Mouse (Mus musculus): ENCODE measurements around the gene Myo19. TPM values are rescaled to one million over a fixed set of nuclear protein-coding genes. Genes with fewer than 3 reads are reported as not detected.

Gene Myo19
- polyA plus RNA-seq, 1 experiment from 2014 or later: 3.4 TPM

DNA sequence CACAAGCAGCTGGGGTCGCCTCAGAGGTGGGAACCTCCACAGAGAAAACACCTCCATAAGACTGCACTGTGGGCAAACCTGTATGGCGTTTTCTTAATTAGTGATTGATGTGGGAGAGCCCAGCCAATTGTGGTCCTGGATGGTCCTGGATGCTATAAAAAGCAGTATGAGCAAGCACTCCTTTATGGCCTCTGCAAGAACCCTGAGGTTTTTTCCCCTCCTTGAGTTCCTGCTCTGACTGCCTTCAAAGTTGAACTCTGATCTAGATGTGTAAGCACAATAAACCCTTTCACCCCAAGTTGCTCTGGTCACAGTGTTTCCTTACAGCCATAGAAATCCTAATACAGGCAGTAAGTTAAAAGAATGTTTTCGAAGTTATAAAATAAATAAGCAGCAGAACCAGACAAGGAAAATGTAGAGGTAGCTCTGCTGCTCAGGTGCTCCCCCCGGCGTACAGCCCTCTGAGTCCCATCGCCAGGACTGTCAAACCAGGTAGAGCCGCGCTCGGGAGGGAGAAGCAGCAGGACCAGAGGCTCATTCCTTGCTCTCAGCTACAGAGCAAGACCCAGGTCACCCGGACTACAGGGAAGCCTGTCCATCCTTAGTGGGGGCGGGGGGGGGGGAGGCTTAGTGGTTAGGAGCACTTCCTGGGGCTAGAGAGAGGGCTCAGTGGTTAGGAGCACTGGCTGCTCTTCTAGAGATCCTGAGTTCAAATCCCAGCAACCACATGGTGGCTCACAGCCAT, 7.0 kb downstream of the Myo19 start:
- 79% methylated on average over 11 of the region's 11 CpGs for WGBS (ENCODE audit: insufficient replicate concordance)
- H3K4me2 ChIP-seq: no peak overlapping the region
- no peaks in the 10 kb centered on the region for H3K9me3 ChIP-seq (replicated peaks)
- H3K27ac ChIP-seq (replicated peaks): no peak overlapping the region
- no peak overlapping the region for H3K9ac ChIP-seq
- no peaks in the 10 kb centered on the region for H3K27me3 ChIP-seq
- ATAC-seq (ENCODE audit: insufficient read depth): no peak
- no peaks in the 10 kb centered on the region for H3K4me1 ChIP-seq (replicated peaks)
- H3K4me3 ChIP-seq (replicated peaks): no peak overlapping the region
- peaks cover 67% of the 10 kb centered on the region for H3K36me3 ChIP-seq (replicated peaks)

DNA sequence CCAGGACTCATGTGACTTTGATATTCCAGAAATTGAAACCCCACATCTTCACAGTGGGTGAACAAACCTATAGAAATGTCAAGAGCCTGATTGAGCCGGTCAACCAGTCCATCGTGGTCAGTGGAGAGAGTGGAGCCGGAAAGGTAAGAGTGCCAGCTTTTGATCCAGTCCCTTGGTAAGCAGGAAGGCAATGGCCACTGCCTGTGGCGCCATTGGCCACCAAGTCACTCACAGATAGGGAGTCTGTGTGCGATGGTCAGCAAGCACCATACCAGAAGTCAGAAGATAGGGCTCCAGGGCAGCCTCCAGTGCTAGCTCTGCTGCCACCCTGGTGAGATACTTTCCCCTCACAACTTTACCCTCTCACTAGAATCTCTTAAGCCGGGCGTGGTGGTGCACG, 8.1 kb downstream of the Myo19 start:
- Histone ChIP-seq H3K27ac (replicated peaks) (no peak overlapping the region), H3K4me1 (replicated peaks) (no peaks in the 10 kb centered on the region), H3K4me3 (replicated peaks) (no peak overlapping the region), H3K4me2 (no peak overlapping the region), H3K36me3 (replicated peaks) (peaks cover 72% of the 10 kb centered on the region), H3K27me3 (no peaks in the 10 kb centered on the region), H3K9me3 (replicated peaks) (no peaks in the 10 kb centered on the region), H3K9ac (no peak overlapping the region)
- WGBS (ENCODE audit: insufficient replicate concordance): 86% methylated on average over 8 of the region's 8 CpGs
- no peak for ATAC-seq (ENCODE audit: insufficient read depth)

DNA sequence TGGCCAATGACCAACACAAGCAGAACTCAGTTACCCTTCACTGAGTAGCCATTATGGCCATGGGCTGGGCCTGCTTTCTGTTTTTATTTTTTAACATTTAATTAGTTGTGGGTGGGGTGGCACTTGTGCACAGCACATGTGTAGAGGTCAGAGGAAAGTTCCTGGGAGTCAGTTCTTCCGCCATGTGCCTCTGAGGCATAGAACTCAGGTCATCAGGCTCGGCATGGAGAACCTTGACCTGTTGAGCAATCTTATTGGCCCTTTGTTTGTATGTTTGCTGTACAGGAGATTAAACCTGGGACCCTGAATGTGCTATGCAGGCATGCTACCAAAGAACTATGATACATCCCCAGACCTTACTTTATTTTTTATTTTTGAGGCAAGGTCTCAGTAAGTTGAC, 9.5 kb downstream of the Myo19 start:
- no peak for ATAC-seq (ENCODE audit: insufficient read depth)
- Histone ChIP-seq H3K9ac (no peak overlapping the region), H3K27ac (replicated peaks) (no peak overlapping the region), H3K27me3 (no peaks in the 10 kb centered on the region), H3K4me3 (replicated peaks) (no peak overlapping the region), H3K36me3 (replicated peaks) (peaks cover 69% of the 10 kb centered on the region), H3K9me3 (replicated peaks) (no peaks in the 10 kb centered on the region), H3K4me1 (replicated peaks) (no peaks in the 10 kb centered on the region), H3K4me2 (no peak overlapping the region)
- WGBS (ENCODE audit: insufficient replicate concordance): 80% methylated on average over 2 of the region's 2 CpGs

DNA sequence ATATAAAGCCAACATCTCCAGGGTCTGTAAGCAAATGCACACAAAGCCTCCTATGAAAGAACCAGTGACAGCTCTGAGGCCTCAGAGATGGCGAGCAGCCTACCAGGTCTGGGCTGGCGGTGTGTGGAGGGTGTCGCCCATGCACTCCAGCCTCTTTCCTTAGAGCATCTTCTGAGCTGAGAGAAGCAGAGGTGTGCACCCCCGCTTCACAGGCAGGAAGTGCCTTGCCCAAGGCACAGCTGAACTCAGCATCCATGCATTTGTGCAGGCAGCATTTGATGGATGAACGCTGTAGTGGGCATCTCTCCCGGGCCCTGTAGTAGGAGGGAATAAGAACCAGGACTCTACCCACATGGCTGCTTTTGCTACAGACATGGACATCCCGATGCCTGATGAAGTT, 11.8 kb downstream of the Myo19 start:
- Histone ChIP-seq H3K4me3 (replicated peaks) (no peak overlapping the region), H3K36me3 (replicated peaks) (peaks cover 71% of the 10 kb centered on the region), H3K9ac (no peak overlapping the region), H3K9me3 (replicated peaks) (no peaks in the 10 kb centered on the region), H3K4me2 (no peak overlapping the region), H3K4me1 (replicated peaks) (no peaks in the 10 kb centered on the region), H3K27me3 (no peaks in the 10 kb centered on the region), H3K27ac (replicated peaks) (no peak overlapping the region)
- WGBS (ENCODE audit: insufficient replicate concordance): 80% methylated on average over 7 of the region's 7 CpGs
- ATAC-seq (ENCODE audit: insufficient read depth): no peak

DNA sequence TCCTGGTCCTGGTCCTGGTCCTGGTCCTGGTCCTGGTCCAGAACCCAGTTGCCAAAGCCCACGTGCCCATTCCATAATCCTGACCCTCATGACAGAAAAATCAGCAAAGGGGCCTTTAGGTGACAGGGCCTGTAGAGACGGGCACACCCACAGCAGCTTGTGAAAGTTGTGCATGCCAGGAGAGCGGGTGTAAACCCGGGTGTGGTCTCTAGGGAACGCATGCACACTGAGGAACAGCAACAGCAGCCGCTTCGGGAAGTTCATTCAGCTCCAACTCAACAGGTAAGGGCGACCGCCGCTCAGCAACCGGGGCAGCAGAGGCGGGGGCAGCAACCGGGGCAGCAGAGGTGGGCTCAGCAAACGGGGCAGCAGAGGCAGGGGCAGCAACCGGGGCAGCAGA, 13.2 kb downstream of the Myo19 start:
- Histone ChIP-seq H3K4me3 (replicated peaks) (no peak overlapping the region), H3K36me3 (replicated peaks) (peaks cover 71% of the 10 kb centered on the region), H3K27me3 (no peaks in the 10 kb centered on the region), H3K4me1 (replicated peaks) (no peaks in the 10 kb centered on the region), H3K9ac (no peak overlapping the region), H3K9me3 (replicated peaks) (no peaks in the 10 kb centered on the region), H3K4me2 (no peak overlapping the region), H3K27ac (replicated peaks) (no peak overlapping the region)
- no peak for ATAC-seq (ENCODE audit: insufficient read depth)
- 84% methylated on average over 15 of the region's 15 CpGs for WGBS (ENCODE audit: insufficient replicate concordance)

DNA sequence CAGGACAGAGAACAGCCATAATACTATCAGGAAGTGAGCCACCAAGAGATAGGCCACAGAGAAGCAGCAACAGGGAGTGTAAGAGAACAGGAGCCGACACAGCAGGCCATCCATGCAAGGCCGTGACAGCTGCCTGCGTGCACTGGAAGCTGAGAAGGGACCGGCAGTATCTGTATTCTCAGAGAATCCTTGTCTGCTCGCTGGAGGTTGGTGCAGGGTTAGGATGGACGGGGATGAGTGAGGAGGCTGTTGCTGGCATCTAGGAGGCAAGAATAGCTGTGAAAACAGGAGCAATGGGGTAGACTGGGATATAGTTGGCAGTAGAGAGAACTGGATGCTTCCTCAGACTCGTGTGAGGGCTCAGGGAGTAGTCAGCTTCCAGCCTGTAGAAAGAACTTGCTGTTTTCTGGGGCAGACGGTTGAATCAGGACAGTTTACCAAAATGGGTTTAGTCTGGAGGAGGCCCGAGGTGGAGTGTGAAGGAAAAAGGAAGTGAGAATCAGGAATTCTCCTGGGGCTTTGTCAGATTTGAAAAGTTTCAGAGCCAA, 24.7 kb downstream of the Myo19 start:
- no peak overlapping the region for H3K4me3 ChIP-seq (replicated peaks)
- no peak overlapping the region for H3K9ac ChIP-seq
- H3K9me3 ChIP-seq (replicated peaks): no peaks in the 10 kb centered on the region
- WGBS (ENCODE audit: insufficient replicate concordance): 73% methylated on average over 9 of the region's 9 CpGs
- H3K4me2 ChIP-seq: no peak overlapping the region
- no peaks in the 10 kb centered on the region for H3K27me3 ChIP-seq
- peaks cover 93% of the 10 kb centered on the region for H3K36me3 ChIP-seq (replicated peaks)
- no peak overlapping the region for H3K27ac ChIP-seq (replicated peaks)
- ATAC-seq (ENCODE audit: insufficient read depth): no peak
- no peaks in the 10 kb centered on the region for H3K4me1 ChIP-seq (replicated peaks)

DNA sequence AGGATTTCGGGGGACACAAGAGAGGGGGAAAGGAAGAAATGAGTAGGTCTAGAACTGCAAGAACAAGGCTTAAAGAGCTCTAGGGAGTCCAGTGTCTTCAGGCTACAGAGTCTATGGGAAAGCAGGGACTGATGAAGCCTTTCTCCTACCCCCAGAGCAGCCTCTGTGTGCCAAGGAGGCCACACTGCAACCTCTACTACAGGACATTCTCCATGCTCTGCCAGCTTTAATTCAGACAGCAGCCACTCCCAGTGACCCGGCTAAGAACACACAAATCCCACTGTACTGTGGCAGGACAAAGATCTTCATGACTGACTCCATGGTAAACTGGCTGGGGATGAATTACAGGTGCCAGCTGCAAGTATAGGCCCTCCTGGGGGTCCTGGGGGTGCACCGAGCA, 27.1 kb downstream of the Myo19 start:
- no peak overlapping the region for H3K9ac ChIP-seq
- WGBS (ENCODE audit: insufficient replicate concordance): 64% methylated on average over 3 of the region's 3 CpGs
- ATAC-seq (ENCODE audit: insufficient read depth): no peak
- H3K9me3 ChIP-seq (replicated peaks): no peaks in the 10 kb centered on the region
- no peaks in the 10 kb centered on the region for H3K27me3 ChIP-seq
- H3K27ac ChIP-seq (replicated peaks): no peak overlapping the region
- H3K4me2 ChIP-seq: no peak overlapping the region
- no peaks in the 10 kb centered on the region for H3K4me1 ChIP-seq (replicated peaks)
- no peak overlapping the region for H3K4me3 ChIP-seq (replicated peaks)
- H3K36me3 ChIP-seq (replicated peaks): peaks cover 91% of the 10 kb centered on the region

DNA sequence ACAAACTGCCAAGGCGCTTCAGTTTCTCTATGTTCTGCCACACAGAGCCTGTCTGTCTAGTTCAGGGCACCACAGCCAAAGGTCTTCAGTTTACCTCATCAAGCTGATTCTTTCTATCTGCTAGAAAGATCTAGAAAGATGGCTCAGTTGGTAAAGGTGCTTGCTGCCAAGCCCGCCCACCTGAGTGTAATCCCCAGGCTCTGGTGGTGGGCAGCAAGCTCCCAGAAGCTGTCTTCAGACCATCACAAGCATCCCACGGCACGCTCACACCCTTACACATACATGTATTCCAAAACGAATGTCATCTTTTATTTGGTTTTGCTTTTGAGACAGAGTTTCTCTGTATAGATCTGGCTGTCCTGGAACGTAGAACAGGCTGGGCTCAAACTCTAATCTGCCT, 28.5 kb downstream of the Myo19 start:
- Histone ChIP-seq H3K4me3 (replicated peaks) (no peak overlapping the region), H3K9me3 (replicated peaks) (no peaks in the 10 kb centered on the region), H3K9ac (no peak overlapping the region), H3K4me2 (no peak overlapping the region), H3K27me3 (no peaks in the 10 kb centered on the region), H3K27ac (replicated peaks) (no peak overlapping the region), H3K4me1 (replicated peaks) (no peaks in the 10 kb centered on the region), H3K36me3 (replicated peaks) (peaks cover 88% of the 10 kb centered on the region)
- 82% methylated on average over 6 of the region's 6 CpGs for WGBS (ENCODE audit: insufficient replicate concordance)
- no peak for ATAC-seq (ENCODE audit: insufficient read depth)

DNA sequence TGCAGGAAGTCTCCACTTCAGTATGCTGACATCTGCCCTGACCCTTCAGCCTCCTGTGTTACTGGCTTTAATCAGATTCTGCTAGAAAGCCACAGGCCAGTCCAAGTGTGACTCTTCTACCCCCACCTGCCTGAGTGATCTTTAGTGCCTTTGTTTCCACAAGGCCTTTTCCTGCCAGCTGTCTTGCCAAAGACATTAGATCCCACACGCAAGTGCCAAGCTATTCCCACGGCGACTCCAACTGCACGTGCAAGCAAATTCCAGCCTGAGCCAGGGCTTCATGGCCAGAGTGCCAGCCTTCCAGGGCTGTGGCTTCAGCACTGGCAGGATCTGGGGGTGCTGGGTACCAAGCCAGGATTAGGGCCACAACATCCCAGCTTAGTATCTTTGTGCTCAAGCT, 30.5 kb downstream of the Myo19 start:
- Histone ChIP-seq H3K9ac (no peak overlapping the region), H3K27ac (replicated peaks) (no peak overlapping the region), H3K4me3 (replicated peaks) (no peak overlapping the region), H3K36me3 (replicated peaks) (peaks cover 81% of the 10 kb centered on the region), H3K9me3 (replicated peaks) (no peaks in the 10 kb centered on the region), H3K4me2 (no peak overlapping the region), H3K4me1 (replicated peaks) (peaks cover 15% of the 10 kb centered on the region), H3K27me3 (no peaks in the 10 kb centered on the region)
- no peak for ATAC-seq (ENCODE audit: insufficient read depth)
- 90% methylated on average over 4 of the region's 4 CpGs for WGBS (ENCODE audit: insufficient replicate concordance)

DNA sequence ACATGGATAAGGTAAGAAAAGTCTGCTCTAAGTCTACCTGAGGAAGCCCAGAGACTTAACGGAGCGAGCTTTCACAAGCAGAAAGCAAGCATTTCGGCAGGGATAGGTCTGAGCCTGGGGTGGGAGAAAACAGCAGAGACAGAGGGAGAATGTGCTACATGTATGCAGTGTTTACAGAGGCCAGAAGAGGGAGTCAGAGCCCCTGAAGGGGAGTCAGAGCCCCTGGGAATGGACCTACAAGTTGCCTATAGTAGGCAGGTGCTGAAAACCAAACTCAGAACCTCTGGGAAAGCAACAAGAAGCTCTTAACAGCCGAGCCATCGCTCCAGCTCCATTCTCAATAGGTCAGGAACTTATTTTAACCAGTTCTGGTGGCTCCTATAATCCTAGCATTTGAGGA, 34.7 kb downstream of the Myo19 start:
- WGBS (ENCODE audit: insufficient replicate concordance): 69% methylated on average over 5 of the region's 5 CpGs
- peak overlapping the region; percentile 83 for H3K4me3 ChIP-seq (replicated peaks)
- no peak overlapping the region for H3K9ac ChIP-seq

DNA sequence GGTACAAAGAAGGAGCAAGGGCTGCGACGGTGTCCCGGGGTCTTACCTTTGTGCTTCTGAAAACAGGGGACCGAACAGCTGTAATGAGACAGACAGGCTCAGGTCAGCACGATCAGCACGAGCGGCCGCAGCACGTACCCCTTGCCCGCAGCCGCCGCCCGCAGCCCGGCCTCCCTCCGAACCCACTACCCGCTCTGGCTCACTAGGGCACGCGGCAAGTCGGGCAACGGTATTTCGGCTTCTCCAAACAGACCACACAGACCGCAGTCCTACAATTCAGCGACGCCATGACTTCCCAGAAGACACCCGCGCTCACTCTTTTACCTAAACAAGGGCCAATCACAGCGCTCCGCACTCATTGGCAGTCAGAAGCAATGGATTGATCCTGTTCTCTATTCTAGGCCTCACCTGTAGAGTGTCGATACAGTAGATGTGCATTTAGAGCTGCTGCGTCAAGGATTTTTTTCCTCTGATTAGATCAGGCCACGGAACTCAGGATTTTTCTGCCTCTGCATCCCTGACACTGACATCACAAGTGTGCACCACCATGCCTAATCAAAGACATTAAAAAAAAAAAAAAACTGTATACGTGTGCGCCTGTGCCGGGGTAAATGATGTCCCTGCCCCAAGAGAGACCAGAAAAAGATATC, 36.2 kb downstream of the Myo19 start, which contains the start of gene Znhit3:
Gene Znhit3 (minus strand): TSS at position 314 of the 650 bp plus-strand sequence.
- Histone ChIP-seq H3K4me2 (peak within 1 kb of the TSS; percentile 78), H3K4me1 (replicated peaks) (peaks cover 42% of the 10 kb centered on the region), H3K9me3 (replicated peaks) (no peaks in the 10 kb centered on the region), H3K36me3 (replicated peaks) (peaks cover 28% of the 10 kb centered on the region), H3K27me3 (no peaks in the 10 kb centered on the region), H3K4me3 (replicated peaks) (peak within 1 kb of the TSS; percentile 83), H3K9ac (peak within 1 kb of the TSS; percentile 79), H3K27ac (replicated peaks) (peak within 1 kb of the TSS; percentile 61; the same call in 1 of the 2 replicates)
- peak; percentile 80 for ATAC-seq (ENCODE audit: insufficient read depth)
- 3% methylated on average over 34 of the region's 34 CpGs for WGBS (ENCODE audit: insufficient replicate concordance)

More for the DNA sequence above, 34.7 kb downstream of the Myo19 start:
- Histone ChIP-seq H3K27ac (replicated peaks) (no peak overlapping the region), H3K4me1 (replicated peaks) (peaks cover 42% of the 10 kb centered on the region), H3K27me3 (no peaks in the 10 kb centered on the region), H3K4me2 (peak overlapping the region; percentile 78), H3K9me3 (replicated peaks) (no peaks in the 10 kb centered on the region), H3K36me3 (replicated peaks) (peaks cover 40% of the 10 kb centered on the region)
- ATAC-seq (ENCODE audit: insufficient read depth): no peak
